Mouse (Mus musculus) hindbrain, embryonic 13.5 days (tissue): ENCODE data around the gene Zc3h12c. TPM values are rescaled to one million over a fixed set of nuclear protein-coding genes. Genes with fewer than 3 reads are reported as not detected.
"Not testable (repeated sequence)": the region's sequence is repeated elsewhere in the genome, so short reads cannot be mapped to it uniquely, and the experiment has no call there.

Source experiments
- ATAC-seq: fragments of 200-750 bp; cut with Nextera tagmentation; 2 replicates; pipeline ENCODE4 v1.8.0; 2017; ENCODE audit warnings: moderate TSS enrichment; ENCODE audit not compliant: low FRiP score
- H3K27ac ChIP-seq: fragments of 300-500 bp; sonication (generic); 2 replicates; pipeline ENCODE4 v1.5.1; 2015; ENCODE audit warnings: inconsistent platforms, mild to moderate bottlenecking, moderate library complexity
- H3K27me3 ChIP-seq: fragments of 300-500 bp; sonication (generic); 2 replicates; pipeline ENCODE4 v1.6.1; 2015; ENCODE audit warnings: mild to moderate bottlenecking, inconsistent platforms
- H3K36me3 ChIP-seq: fragments of 300-500 bp; sonication (generic); 2 replicates; pipeline ENCODE4 v1.6.1; 2015; ENCODE audit warnings: mild to moderate bottlenecking, inconsistent platforms
- H3K4me1 ChIP-seq: fragments of 300-500 bp; sonication (generic); replicated peaks from 2 replicates; pipeline ENCODE4 v1.6.1; 2015; ENCODE audit warnings: inconsistent platforms
- H3K4me2 ChIP-seq: fragments of 300-500 bp; sonication (generic); 2 replicates; pipeline ENCODE4 v1.6.1; 2015; ENCODE audit warnings: inconsistent platforms, mild to moderate bottlenecking, moderate library complexity
- H3K4me3 ChIP-seq: fragments of 300-500 bp; sonication (generic); 2 replicates; pipeline ENCODE4 v1.5.1; 2015; ENCODE audit warnings: mild to moderate bottlenecking, inconsistent platforms
- H3K9ac ChIP-seq: fragments of 300-500 bp; sonication (generic); 2 replicates; pipeline ENCODE4 v1.6.1; 2015; ENCODE audit warnings: mild to moderate bottlenecking, inconsistent platforms
- H3K9me3 ChIP-seq: fragments of 300-500 bp; sonication (generic); 2 replicates; pipeline ENCODE4 v1.6.1; 2016; ENCODE audit warnings: inconsistent platforms
- WGBS: fragments of 180-500 bp; shearing (Covaris S2); methylation state at CpG from one replicate; pipeline ENCODE4 v1.1.7; 2015; 5-methylcytosine and 5-hydroxymethylcytosine counted together
- polyA plus RNA-seq: library from polyadenylated mRNA; unstranded; fragments of >200 nt; fragmentation: Nextera tagmentation; extraction: Ambion mirVana; gene quantifications from 2 replicates; pipeline ENCODE4 v1.2.1, GENCODE M21; 2015

Gene Zc3h12c
- polyA plus RNA-seq, 1 experiment from 2014 or later, result 6.5 TPM

GRCm38 (mm10) chr9:52097386-52097785 lies 71.0 kb downstream of the Zc3h12c start:
- WGBS, result 17% methylated on average over 1 of the region's 1 CpGs
- H3K9me3 ChIP-seq, result no peaks in the 10 kb centered on the region
- no peak overlapping the region for H3K4me3 ChIP-seq
- ATAC-seq, result no peak
- H3K27ac ChIP-seq, result no peak overlapping the region
- H3K36me3 ChIP-seq, result peaks cover 10% of the 10 kb centered on the region
- no peak overlapping the region for H3K4me2 ChIP-seq
- no peak overlapping the region for H3K9ac ChIP-seq
- H3K4me1 ChIP-seq, result peaks cover 8% of the 10 kb centered on the region
- no peaks in the 10 kb centered on the region for H3K27me3 ChIP-seq

GRCm38 (mm10) chr9:52095666-52096065 lies 72.7 kb downstream of the Zc3h12c start:
- Histone ChIP-seq H3K4me3 (no peak overlapping the region), H3K4me2 (no peak overlapping the region), H3K27ac (no peak overlapping the region), H3K36me3 (peaks cover 11% of the 10 kb centered on the region; the same call in 1 of the 2 replicates), H3K9ac (no peak overlapping the region), H3K27me3 (no peaks in the 10 kb centered on the region), H3K9me3 (no peaks in the 10 kb centered on the region), H3K4me1 (no peaks in the 10 kb centered on the region)
- 86% methylated on average over 3 of the region's 3 CpGs for WGBS
- ATAC-seq, result no peak

GRCm38 (mm10) chr9:52094471-52094980 lies 73.8 kb downstream of the Zc3h12c start:
- Histone ChIP-seq H3K27me3 (no peaks in the 10 kb centered on the region), H3K4me1 (no peaks in the 10 kb centered on the region), H3K27ac (no peak overlapping the region), H3K9me3 (no peaks in the 10 kb centered on the region), H3K4me2 (no peak overlapping the region), H3K9ac (no peak overlapping the region), H3K4me3 (no peak overlapping the region), H3K36me3 (peaks cover 11% of the 10 kb centered on the region)
- WGBS, result 88% methylated on average over 10 of the region's 10 CpGs
- no peak for ATAC-seq

GRCm38 (mm10) chr9:52094016-52094415 lies 74.4 kb downstream of the Zc3h12c start:
- Histone ChIP-seq H3K4me1 (no peaks in the 10 kb centered on the region), H3K27ac (no peak overlapping the region), H3K9me3 (no peaks in the 10 kb centered on the region), H3K9ac (no peak overlapping the region), H3K4me3 (no peak overlapping the region), H3K36me3 (peaks cover 13% of the 10 kb centered on the region), H3K4me2 (no peak overlapping the region), H3K27me3 (no peaks in the 10 kb centered on the region)
- 83% methylated on average over 5 of the region's 5 CpGs for WGBS
- ATAC-seq, result no peak

GRCm38 (mm10) chr9:52093108-52093507 lies 75.3 kb downstream of the Zc3h12c start:
- H3K36me3 ChIP-seq, result peaks cover 13% of the 10 kb centered on the region
- H3K9me3 ChIP-seq, result no peaks in the 10 kb centered on the region
- H3K4me3 ChIP-seq, result no peak overlapping the region
- no peak overlapping the region for H3K9ac ChIP-seq
- 0 out of 2 replicates have a peak overlapping the region, but pooled peaks have one; percentile 4 for H3K27ac ChIP-seq
- H3K27me3 ChIP-seq, result no peaks in the 10 kb centered on the region
- WGBS, result 72% methylated on average over 8 of the region's 8 CpGs
- no peaks in the 10 kb centered on the region for H3K4me1 ChIP-seq
- H3K4me2 ChIP-seq, result no peak overlapping the region
- no peak for ATAC-seq

- H3K9me3 ChIP-seq, result no peaks in the 10 kb centered on the region
- no peak overlapping the region for H3K4me3 ChIP-seq
- no peak for ATAC-seq
- no peak overlapping the region for H3K4me2 ChIP-seq
- no peak overlapping the region for H3K9ac ChIP-seq
- H3K4me1 ChIP-seq, result no peaks in the 10 kb centered on the region
- peaks cover 17% of the 10 kb centered on the region for H3K36me3 ChIP-seq
- H3K27me3 ChIP-seq, result no peaks in the 10 kb centered on the region
- no peak overlapping the region for H3K27ac ChIP-seq
- WGBS, result 90% methylated on average over 5 of the region's 5 CpGs
Measured at GRCm38 (mm10) chr9:52092311-52092710, 76.1 kb downstream of the Zc3h12c start.

- no peak overlapping the region for H3K4me3 ChIP-seq
- 93% methylated on average over 9 of the region's 9 CpGs for WGBS
- no peaks in the 10 kb centered on the region for H3K4me1 ChIP-seq
- no peaks in the 10 kb centered on the region for H3K27me3 ChIP-seq
- peaks cover 23% of the 10 kb centered on the region for H3K36me3 ChIP-seq
- no peak overlapping the region for H3K27ac ChIP-seq
- H3K9me3 ChIP-seq, result no peaks in the 10 kb centered on the region
- H3K4me2 ChIP-seq, result no peak overlapping the region
- H3K9ac ChIP-seq, result no peak overlapping the region
- ATAC-seq, result no peak
Measured at GRCm38 (mm10) chr9:52091752-52092151, 76.6 kb downstream of the Zc3h12c start.

- peaks cover 47% of the 10 kb centered on the region for H3K36me3 ChIP-seq
- no peak for ATAC-seq
- no peak overlapping the region for H3K27ac ChIP-seq
- H3K4me3 ChIP-seq, result no peak overlapping the region
- H3K9me3 ChIP-seq, result no peaks in the 10 kb centered on the region
- H3K4me1 ChIP-seq, result no peaks in the 10 kb centered on the region
- no peak overlapping the region for H3K4me2 ChIP-seq
- H3K9ac ChIP-seq, result no peak overlapping the region
- H3K27me3 ChIP-seq, result no peaks in the 10 kb centered on the region
- WGBS, result 83% methylated on average over 4 of the region's 4 CpGs
Measured at GRCm38 (mm10) chr9:52082414-52082813, 86.0 kb downstream of the Zc3h12c start.

GRCm38 (mm10) chr9:52081979-52082378 lies 86.4 kb downstream of the Zc3h12c start:
- Histone ChIP-seq H3K9ac (no peak overlapping the region), H3K4me1 (no peaks in the 10 kb centered on the region), H3K4me3 (no peak overlapping the region), H3K9me3 (no peaks in the 10 kb centered on the region), H3K27ac (no peak overlapping the region), H3K36me3 (peaks cover 43% of the 10 kb centered on the region), H3K27me3 (no peaks in the 10 kb centered on the region), H3K4me2 (no peak overlapping the region)
- no peak for ATAC-seq
- 98% methylated on average over 2 of the region's 2 CpGs for WGBS

- Histone ChIP-seq H3K4me1 (no peaks in the 10 kb centered on the region), H3K36me3 (peaks cover 38% of the 10 kb centered on the region), H3K9me3 (no peaks in the 10 kb centered on the region), H3K27me3 (no peaks in the 10 kb centered on the region), H3K4me3 (no peak overlapping the region), H3K9ac (no peak overlapping the region), H3K4me2 (no peak overlapping the region), H3K27ac (no peak overlapping the region)
- WGBS, result 98% methylated on average over 1 of the region's 1 CpGs
- ATAC-seq, result no peak
Measured at GRCm38 (mm10) chr9:52077692-52078091, 90.7 kb downstream of the Zc3h12c start.

GRCm38 (mm10) chr9:52076089-52076488 lies 92.3 kb downstream of the Zc3h12c start:
- H3K27me3 ChIP-seq, result no peaks in the 10 kb centered on the region
- ATAC-seq, result no peak
- H3K4me3 ChIP-seq, result no peak overlapping the region
- H3K36me3 ChIP-seq, result peaks cover 38% of the 10 kb centered on the region
- no peaks in the 10 kb centered on the region for H3K4me1 ChIP-seq
- 83% methylated on average over 2 of the region's 2 CpGs for WGBS
- no peak overlapping the region for H3K4me2 ChIP-seq
- H3K27ac ChIP-seq, result no peak overlapping the region
- H3K9me3 ChIP-seq, result no peaks in the 10 kb centered on the region
- H3K9ac ChIP-seq, result no peak overlapping the region

GRCm38 (mm10) chr9:52072202-52072601 lies 96.2 kb downstream of the Zc3h12c start:
- Histone ChIP-seq H3K9ac (no peak overlapping the region), H3K4me1 (no peaks in the 10 kb centered on the region), H3K4me2 (no peak overlapping the region), H3K27ac (no peak overlapping the region), H3K27me3 (no peaks in the 10 kb centered on the region), H3K4me3 (no peak overlapping the region), H3K9me3 (no peaks in the 10 kb centered on the region), H3K36me3 (peaks cover 54% of the 10 kb centered on the region)
- ATAC-seq, result no peak

GRCm38 (mm10) chr9:52071352-52071751 lies 97.0 kb downstream of the Zc3h12c start:
- not testable (repeated sequence) for H3K27me3 ChIP-seq, H3K4me3 ChIP-seq, H3K4me1 ChIP-seq, H3K9ac ChIP-seq, H3K9me3 ChIP-seq, H3K4me2 ChIP-seq, H3K27ac ChIP-seq, ATAC-seq
- H3K36me3 ChIP-seq, result peaks cover 58% of the 10 kb centered on the region
